In genomic region chr15:85611701-85612520, GRCm38 (mm10) we compare ENCODE assay signal across 9 mouse cellular contexts. TPM values are rescaled to one million over a fixed set of nuclear protein-coding genes. Genes with fewer than 3 reads are reported as not detected.
A peak's percentile ranks its signal among the peaks of the same experiment; 100 is the strongest.
DNase-seq lines count a peak whose midpoint lies in the region; ATAC-seq and TF ChIP-seq lines count a peak whose summit lies in the region.
"Had no signal": no experiment of that assay in that cellular context is flagged by ENCODE, and none has a peak within 500 bp of the region (broad histone marks: within the 10 kb centered on the region; RNA-seq: fewer than 3 reads in every experiment).

No protein-coding gene starts in this region.

- TF ChIP-seq CTCF in gastrocnemius, adult 2 months (IDR thresholded peaks at IDR 0.05): no peak

- DNase-seq in heart, adult 18-20 months: peak; percentile 86 to 93
- peak; percentile 44 for DNase-seq in adipocyte (ENCODE audit: low spot score)
- DNase-seq in gastrocnemius, adult 2 months: peak; percentile 88
- peak; percentile 50 for DNase-seq in kidney, adult 11 months
- DNase-seq in lung, postnatal 10 days: peak; percentile 90
- DNase-seq in embryo, embryonic 10.5 days (ENCODE audit: low spot score): no peak

- H3K27me3 ChIP-seq in heart, embryonic 11.5 days (ENCODE audit: control insufficient read depth, insufficient read depth, low read length): peaks cover 30% of the 10 kb centered on the region

- intact Hi-C loops in gastrocnemius, adult 2 months (cut with DNase I): loop anchor here (5.0 kb wide), 2 partner anchors 60 to 255 kb away; no protein-coding TSS in a partner anchor

- H3K4me1 ChIP-seq in heart, embryonic 11.5 days (ENCODE audit: control insufficient read depth, insufficient read depth, low read length): peaks cover 9% of the 10 kb centered on the region; the same call in 1 of the 2 replicates

- H3K4me3 ChIP-seq in heart, embryonic 11.5 days (ENCODE audit: low read depth, low read length): no peak overlapping the region
- peak overlapping the region; percentile 47 for H3K4me3 ChIP-seq in gastrocnemius, adult 2 months
- H3K4me3 ChIP-seq: erythroblast, embryonic 14.5 days had no signal

- no peaks in the 10 kb centered on the region for H3K36me3 ChIP-seq in heart, embryonic 11.5 days (ENCODE audit: control insufficient read depth, insufficient read depth, low read length)

- no peak for ATAC-seq in heart, embryonic 11.5 days (replicated peaks; ENCODE audit: insufficient number of reproducible peaks, low FRiP score, low TSS enrichment)
- ATAC-seq in erythroblast, adult 5-6 weeks (replicated peaks; ENCODE audit: low FRiP score, poor library complexity, severe bottlenecking): no peak

- 64% methylated on average over 16 of the region's 16 CpGs for WGBS in heart, embryonic 11.5 days (ENCODE audit: insufficient replicate concordance)

- no peak overlapping the region for H3K4me2 ChIP-seq in heart, embryonic 11.5 days

- no peak overlapping the region for H3K9ac ChIP-seq in heart, embryonic 11.5 days (ENCODE audit: low read depth, low read length)

- H3K27ac ChIP-seq in heart, embryonic 11.5 days (ENCODE audit: low read depth, low read length): no peak overlapping the region
- H3K27ac ChIP-seq in gastrocnemius, adult 2 months: peak overlapping the region; percentile 92

- H3K9me3 ChIP-seq in heart, embryonic 11.5 days (replicated peaks; ENCODE audit: control insufficient read depth, low read length): peaks cover 4% of the 10 kb centered on the region; the same call in 1 of the 2 replicates

RNA-seq across cellular contexts. Expression of gene Wnt7b, which starts 29.6 kb away (rescaled TPM):
- under 1 TPM; 0.10 to 0.28 TPM for total RNA-seq in heart, adult 18-20 months (2021)
- polyA plus RNA-seq in heart, embryonic 11.5 days (2014; fragmentation: Nextera tagmentation; extraction: Ambion mirVana): 0.52 and 1.5 TPM in 2 replicates
- total RNA-seq in gastrocnemius, adult 2 months (2021): not detected
- total RNA-seq in erythroblast, adult 5-6 weeks (2015; ENCODE audit: low replicate concordance): not detected in 2 replicates
- not detected in 2 replicates for total RNA-seq in erythroblast, adult 5-6 weeks (2017; ENCODE audit: low replicate concordance)
- polyA plus RNA-seq: erythroblast, embryonic 14.5 days had no signal
